Mouse (Mus musculus) embryonic facial prominence, embryonic 10.5 days (tissue): ENCODE results near the gene Zdhhc19. TPM values are rescaled to one million over a fixed set of nuclear protein-coding genes. Genes with fewer than 3 reads are reported as not detected.

Experiments
- DNase-seq: peaks from one replicate; pipeline ENCODE4 v3.0.0-alpha.2; 2017; ENCODE audit warnings: low spot score
- H3K27ac ChIP-seq: fragments of 300-500 bp; sonication (generic); replicated peaks from 2 replicates; pipeline ENCODE4 v1.5.1; 2016; ENCODE audit warnings: mild to moderate bottlenecking
- H3K27me3 ChIP-seq: fragments of 300-500 bp; sonication (generic); replicated peaks from 2 replicates; pipeline ENCODE4 v1.6.1; 2016; ENCODE audit warnings: low read depth, mild to moderate bottlenecking; ENCODE audit not compliant: poor library complexity, severe bottlenecking
- H3K36me3 ChIP-seq: fragments of 300-500 bp; sonication (generic); replicated peaks from 2 replicates; pipeline ENCODE4 v1.6.1; 2016; ENCODE audit warnings: mild to moderate bottlenecking, moderate library complexity
- H3K4me1 ChIP-seq: fragments of 300-500 bp; sonication (generic); 2 replicates; pipeline ENCODE4 v1.6.1; 2016
- H3K4me3 ChIP-seq: fragments of 300-500 bp; sonication (generic); 2 replicates; pipeline ENCODE4 v1.5.1; 2016; ENCODE audit warnings: mild to moderate bottlenecking, moderate library complexity
- H3K9me3 ChIP-seq: fragments of 300-500 bp; sonication (generic); 2 replicates; pipeline ENCODE4 v1.6.1; 2016; ENCODE audit warnings: mild to moderate bottlenecking
- WGBS: fragments of 180-500 bp; shearing (Covaris S2); methylation state at CpG from one replicate; pipeline ENCODE4 v1.1.7; 2016; 5-methylcytosine and 5-hydroxymethylcytosine counted together
- polyA plus RNA-seq: library from polyadenylated mRNA; unstranded; fragments of >200 nt; fragmentation: Nextera tagmentation; extraction: Ambion mirVana; gene quantifications from 2 replicates; pipeline ENCODE4 v1.2.1, GENCODE M21; 2016

The Zdhhc19 gene
- polyA plus RNA-seq, 1 experiment from 2014 or later = not detected

DNA sequence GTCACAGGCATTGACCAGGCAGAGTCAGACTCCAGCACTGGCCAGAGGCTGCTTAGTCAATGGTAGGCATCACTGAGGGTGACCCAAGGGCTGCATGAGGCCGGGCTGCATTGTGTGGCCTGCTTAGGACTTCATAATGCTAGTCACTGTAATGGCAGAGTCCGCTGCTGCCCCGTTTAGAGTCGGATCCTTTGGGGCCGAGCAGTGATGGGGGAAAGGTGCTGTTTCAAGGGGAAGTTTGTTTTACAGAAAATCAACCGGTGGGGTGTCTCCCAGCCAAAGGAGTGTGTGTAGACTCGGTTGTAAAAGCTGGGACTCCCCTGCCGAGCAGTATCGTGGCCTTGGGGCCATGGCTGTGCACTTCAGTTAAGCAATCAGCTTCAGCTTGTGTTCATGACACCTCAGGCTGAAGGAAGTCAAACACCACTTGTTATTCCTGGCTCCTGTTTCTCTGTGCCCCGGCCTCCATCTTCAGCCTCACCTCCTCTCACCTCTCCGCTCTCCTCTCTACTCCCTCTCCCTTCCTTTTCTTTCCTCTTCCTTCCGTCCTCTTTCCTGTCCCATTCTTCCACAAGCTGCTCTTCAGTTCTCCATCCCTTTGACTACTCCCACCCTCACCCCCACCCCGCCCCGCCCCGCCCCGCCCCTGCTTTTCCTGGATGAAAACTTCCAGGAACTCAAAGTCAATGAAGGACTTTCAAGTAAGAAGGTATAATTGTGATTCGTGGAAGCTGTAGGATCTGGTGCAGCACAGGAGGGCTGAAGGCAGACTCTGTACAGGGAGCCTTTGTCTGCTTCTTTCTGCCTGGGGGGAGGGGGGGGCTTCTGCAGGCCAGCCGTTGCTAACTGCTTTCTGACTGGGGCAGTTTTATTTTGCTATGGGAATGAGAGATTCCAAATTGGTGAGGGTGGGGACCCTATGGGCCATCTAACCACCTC is 14.6 kb downstream of the Zdhhc19 start:
- H3K9me3 ChIP-seq = no peaks in the 10 kb centered on the region
- H3K4me1 ChIP-seq = peaks cover 42% of the 10 kb centered on the region
- DNase-seq = no peak
- peaks cover 8% of the 10 kb centered on the region for H3K27me3 ChIP-seq
- WGBS = 67% methylated on average over 18 of the region's 18 CpGs
- no peaks in the 10 kb centered on the region for H3K36me3 ChIP-seq
- peak overlapping the region; percentile 66 for H3K27ac ChIP-seq
- H3K4me3 ChIP-seq = no peak overlapping the region

DNA sequence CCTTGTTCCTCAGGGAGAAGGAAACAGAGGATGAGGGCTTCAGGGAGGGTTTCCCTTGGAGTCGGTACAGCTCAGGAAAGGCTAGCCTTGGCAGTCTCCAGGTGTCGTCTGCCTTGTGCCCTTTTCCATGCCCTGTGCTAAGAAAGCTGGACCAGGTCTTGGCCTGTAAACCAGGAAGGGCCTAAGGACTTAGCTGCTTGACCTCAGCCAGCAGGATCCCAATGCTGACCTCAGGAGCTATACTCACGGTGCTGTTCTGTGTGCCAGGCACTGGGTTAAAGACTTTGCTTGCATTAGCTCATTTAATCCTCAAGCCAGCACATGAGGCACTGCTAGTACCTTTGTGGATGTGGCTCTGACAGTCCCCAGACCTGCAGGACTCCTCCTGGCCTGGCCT is 15.3 kb downstream of the Zdhhc19 start:
- peaks cover 48% of the 10 kb centered on the region for H3K4me1 ChIP-seq
- H3K4me3 ChIP-seq = no peak overlapping the region
- DNase-seq = no peak

DNA sequence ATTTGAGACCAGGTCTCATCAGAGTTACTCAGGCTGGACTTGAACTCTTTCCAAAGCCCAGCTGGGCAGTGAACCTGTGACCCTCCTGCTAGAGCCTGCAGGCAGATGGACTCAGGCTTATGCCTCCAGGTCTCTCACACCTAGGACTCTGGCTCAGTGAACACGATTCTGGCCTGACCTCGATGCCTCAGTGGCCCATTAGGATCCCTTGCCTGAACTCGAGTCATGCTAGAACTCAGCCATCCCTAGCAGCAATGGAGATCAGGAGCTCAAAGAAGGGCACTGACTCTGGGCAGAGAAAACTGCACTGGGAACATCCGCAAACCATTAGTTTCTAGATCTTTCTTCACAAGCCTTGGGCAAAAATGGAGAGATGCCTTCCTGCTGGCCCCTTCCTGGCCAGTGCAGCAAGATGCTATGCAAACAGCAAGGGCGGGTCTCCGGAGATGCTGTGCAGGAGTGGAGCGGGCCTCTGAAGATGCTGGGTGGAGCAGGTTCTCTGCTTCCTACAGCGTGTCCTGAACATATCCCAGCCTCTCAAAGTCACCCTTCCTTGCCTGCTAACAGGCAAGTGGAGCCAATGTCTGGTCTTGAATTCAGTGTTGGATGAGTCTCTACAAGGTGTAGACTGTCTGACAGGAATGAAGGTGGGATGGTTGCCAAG is 15.9 kb downstream of the Zdhhc19 start:
- H3K4me1 ChIP-seq = peaks cover 54% of the 10 kb centered on the region
- no peak for DNase-seq
- H3K36me3 ChIP-seq = no peaks in the 10 kb centered on the region
- no peaks in the 10 kb centered on the region; the same call in 1 of the 2 replicates for H3K27me3 ChIP-seq
- H3K9me3 ChIP-seq = no peaks in the 10 kb centered on the region
- peak overlapping the region; percentile 66; the same call in 1 of the 2 replicates for H3K27ac ChIP-seq
- no peak overlapping the region for H3K4me3 ChIP-seq
- 87% methylated on average over 8 of the region's 8 CpGs for WGBS

More for the DNA sequence above, 15.3 kb downstream of the Zdhhc19 start:
- WGBS = 77% methylated on average over 3 of the region's 3 CpGs
- Histone ChIP-seq H3K9me3 (no peaks in the 10 kb centered on the region), H3K27ac (peak overlapping the region; percentile 66), H3K36me3 (no peaks in the 10 kb centered on the region), H3K27me3 (peaks cover 2% of the 10 kb centered on the region)

DNA sequence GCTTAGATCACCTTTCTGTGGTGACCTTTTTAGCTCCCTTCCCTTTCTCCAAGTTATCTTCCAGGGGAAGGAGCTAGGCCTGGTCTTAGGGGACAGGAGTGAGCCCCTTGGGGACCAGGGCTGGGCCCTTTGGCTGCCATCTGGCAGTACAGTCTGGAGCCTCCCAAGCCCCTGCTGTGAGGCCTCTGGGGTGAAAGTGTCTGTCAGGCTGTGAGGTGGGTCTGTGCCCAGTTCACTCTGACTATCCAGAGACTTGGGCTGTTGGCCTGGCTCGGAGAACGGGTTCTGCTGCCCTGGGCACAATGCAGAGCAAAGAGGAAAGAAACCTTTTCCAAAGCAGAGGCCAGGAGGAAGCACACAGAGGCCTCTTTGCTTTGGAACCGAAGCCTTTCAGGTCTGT is 16.9 kb downstream of the Zdhhc19 start:
- H3K27ac ChIP-seq = peak overlapping the region; percentile 62
- no peak overlapping the region for H3K4me3 ChIP-seq
- no peak for DNase-seq
- H3K36me3 ChIP-seq = no peaks in the 10 kb centered on the region
- peaks cover 48% of the 10 kb centered on the region for H3K4me1 ChIP-seq
- 75% methylated on average over 3 of the region's 3 CpGs for WGBS
- H3K27me3 ChIP-seq = no peaks in the 10 kb centered on the region; the same call in 1 of the 2 replicates
- H3K9me3 ChIP-seq = no peaks in the 10 kb centered on the region

DNA sequence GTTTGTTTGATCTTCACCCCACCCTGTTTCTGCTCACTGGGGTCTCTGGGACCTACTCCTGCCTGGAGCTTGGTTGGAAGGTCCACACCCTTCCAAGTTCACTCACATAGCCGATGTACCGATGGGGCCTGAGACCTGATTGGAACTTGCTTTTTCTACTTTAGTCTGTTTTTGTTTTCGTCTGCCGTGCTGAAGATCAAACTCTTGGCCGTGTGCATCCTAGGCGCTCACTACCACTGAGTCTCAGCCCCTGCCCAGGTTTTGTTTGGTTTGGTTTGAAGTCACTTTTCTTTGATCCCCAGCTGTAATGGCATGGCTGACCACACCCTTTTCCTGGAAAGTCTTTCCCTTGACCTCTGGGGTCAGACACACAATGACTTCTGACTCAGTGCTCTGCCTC is 17.3 kb downstream of the Zdhhc19 start:
- no peak for DNase-seq
- WGBS = 92% methylated on average over 6 of the region's 6 CpGs
- H3K36me3 ChIP-seq = no peaks in the 10 kb centered on the region
- H3K4me1 ChIP-seq = peaks cover 48% of the 10 kb centered on the region
- no peak overlapping the region for H3K4me3 ChIP-seq
- H3K27ac ChIP-seq = peak overlapping the region; percentile 62; the same call in 1 of the 2 replicates
- H3K9me3 ChIP-seq = no peaks in the 10 kb centered on the region
- H3K27me3 ChIP-seq = no peaks in the 10 kb centered on the region; the same call in 1 of the 2 replicates

DNA sequence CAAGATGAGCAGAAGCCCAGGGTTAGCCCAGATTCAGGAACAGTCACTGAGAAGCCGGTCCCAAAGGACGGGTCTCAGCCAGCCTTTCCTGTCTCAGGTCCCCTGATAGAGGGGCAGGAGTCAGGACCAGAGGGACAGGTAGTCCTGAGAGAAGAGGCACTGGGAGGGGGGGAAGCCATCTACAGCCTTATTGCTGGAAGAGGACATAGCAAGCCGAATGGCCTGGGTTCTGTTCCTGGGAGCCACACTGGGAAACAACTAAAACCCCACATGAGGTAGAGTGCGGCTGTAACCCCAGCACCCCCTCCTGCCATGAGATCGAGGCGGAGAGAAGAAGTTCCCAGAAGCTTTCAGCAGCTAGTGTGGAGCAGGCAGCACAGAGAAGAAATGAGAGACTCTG is 17.9 kb downstream of the Zdhhc19 start:
- peaks cover 47% of the 10 kb centered on the region for H3K4me1 ChIP-seq
- no peaks in the 10 kb centered on the region for H3K36me3 ChIP-seq

DNA sequence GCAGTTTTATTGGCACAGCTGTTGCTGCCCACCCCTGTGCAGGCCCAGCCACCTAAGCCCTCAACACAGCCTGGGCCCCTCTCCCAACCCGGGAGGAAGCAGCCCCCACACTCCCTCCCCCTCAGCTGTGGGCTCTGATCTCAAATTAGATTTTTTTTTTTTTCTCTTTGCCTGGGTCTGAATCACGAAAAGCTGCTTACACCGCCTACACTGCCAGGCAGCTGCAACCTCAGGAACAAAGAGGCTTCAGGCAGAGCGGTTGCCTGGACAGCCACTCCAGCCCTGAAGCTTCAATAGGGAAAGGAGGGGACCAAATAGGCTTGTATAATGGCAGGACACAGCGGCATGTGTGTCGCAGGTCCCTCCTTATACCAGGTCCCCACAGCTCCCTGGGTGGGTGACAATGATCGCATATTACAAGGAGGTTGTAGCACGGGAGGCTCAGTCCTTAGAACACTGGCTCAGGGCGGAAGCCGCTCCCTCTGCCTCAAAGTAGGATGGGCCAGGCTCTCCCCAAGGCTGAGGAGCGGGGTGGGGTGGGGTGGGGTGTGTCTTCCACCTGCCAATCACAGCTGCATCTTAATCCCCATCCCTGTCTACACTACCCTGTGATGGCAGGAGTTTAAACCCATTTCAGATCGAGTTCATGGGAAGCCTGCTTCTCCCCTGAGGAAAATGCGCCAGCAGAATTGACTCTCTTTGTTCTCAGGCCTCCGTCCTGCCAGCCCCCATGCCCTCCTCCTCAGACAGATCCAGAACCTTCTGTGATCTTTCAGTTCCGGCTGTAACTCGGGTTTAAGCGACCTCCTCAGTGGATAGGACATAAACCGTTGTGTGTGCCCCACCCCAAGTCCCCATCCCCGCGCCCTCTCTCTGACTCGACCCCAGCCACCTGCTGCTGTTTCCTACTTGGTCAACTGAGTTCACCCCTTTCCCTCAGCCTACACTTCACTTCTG is 20.2 kb downstream of the Zdhhc19 start:
- Histone ChIP-seq H3K9me3 (no peaks in the 10 kb centered on the region), H3K27me3 (no peaks in the 10 kb centered on the region; the same call in 1 of the 2 replicates), H3K4me1 (peaks cover 33% of the 10 kb centered on the region), H3K27ac (peak overlapping the region; percentile 91), H3K4me3 (peak overlapping the region; percentile 45), H3K36me3 (no peaks in the 10 kb centered on the region)
- 13% methylated on average over 21 of the region's 21 CpGs for WGBS
- DNase-seq = peak; percentile 79

More for the DNA sequence above, 17.9 kb downstream of the Zdhhc19 start:
- H3K4me3 ChIP-seq = no peak overlapping the region
- no peak for DNase-seq
- peak overlapping the region; percentile 57 for H3K27ac ChIP-seq
- 90% methylated on average over 6 of the region's 6 CpGs for WGBS
- H3K27me3 ChIP-seq = no peaks in the 10 kb centered on the region; the same call in 1 of the 2 replicates
- no peaks in the 10 kb centered on the region for H3K9me3 ChIP-seq

DNA sequence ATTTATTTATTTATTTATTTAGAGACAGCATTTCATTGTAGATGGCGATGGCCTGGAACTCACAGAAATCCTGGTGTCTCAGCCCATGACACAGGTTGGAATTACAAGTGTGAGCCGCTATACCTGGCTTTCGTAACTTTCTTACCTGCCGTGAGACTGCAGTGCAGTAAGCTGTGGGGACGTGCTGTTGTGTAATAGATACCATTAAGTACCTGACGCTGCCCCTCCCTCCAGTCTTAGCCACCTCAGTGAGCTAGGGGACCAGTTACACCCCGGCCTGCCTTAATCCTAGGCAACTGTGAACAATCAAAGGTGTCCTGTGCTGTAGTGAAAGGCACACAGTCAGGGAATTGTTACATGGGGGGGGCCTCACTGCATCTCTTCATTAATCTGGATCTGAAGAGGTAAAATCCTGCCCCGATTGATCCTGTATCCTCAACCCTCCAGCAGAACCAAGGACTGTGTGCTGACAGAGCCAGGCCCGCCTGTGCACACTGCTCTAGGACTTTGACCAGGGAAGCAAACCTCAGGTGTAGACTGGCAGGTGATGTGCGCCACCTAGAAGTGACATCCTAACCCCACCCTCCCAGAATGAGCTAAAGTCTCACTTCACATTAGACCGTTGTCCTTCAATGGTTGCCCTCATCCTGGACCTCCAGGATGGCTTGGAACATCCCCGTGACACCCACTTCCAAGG is 21.9 kb downstream of the Zdhhc19 start:
- Histone ChIP-seq H3K27me3 (no peaks in the 10 kb centered on the region; the same call in 1 of the 2 replicates), H3K4me1 (peaks cover 30% of the 10 kb centered on the region), H3K9me3 (no peaks in the 10 kb centered on the region), H3K4me3 (no peak overlapping the region), H3K36me3 (no peaks in the 10 kb centered on the region), H3K27ac (no peak overlapping the region)
- no peak for DNase-seq
- WGBS = 84% methylated on average over 12 of the region's 12 CpGs

DNA sequence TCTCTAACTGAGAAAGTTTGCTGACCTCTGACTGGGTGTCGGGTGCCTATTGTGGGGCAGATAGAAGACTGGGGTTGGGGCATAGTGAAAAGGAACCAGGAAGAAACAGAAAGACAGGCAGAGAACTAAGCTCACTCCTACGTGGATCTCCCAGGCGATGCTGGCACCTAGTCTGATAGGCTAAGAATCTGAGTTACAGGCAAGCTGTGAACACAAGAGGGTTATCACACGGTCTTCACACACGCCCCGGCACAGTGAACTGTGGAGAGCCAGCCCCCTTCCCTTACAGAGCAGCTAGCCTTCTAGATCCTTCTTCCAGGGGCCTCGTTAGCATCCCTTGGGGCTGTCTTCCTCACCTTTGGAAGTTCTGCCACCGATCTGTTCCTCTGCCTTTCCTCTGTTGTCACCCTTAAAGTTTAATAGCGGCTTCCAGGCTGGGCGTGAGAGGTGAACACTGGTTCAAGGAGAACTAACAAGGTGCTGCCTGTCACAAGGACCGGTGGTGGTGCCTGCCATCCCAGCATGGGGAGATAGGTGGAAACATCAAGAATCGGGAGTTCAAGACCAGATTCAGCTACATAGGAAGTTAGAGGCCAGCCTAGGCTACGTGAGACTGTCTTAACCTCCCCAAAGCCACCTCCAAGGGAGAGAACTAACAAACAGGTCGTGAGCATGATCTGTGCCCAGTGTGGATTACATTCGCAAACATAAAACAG is 23.7 kb downstream of the Zdhhc19 start:
- 86% methylated on average over 15 of the region's 15 CpGs for WGBS
- H3K4me3 ChIP-seq = no peak overlapping the region
- no peak for DNase-seq
- no peak overlapping the region; the same call in 1 of the 2 replicates for H3K27ac ChIP-seq
- no peaks in the 10 kb centered on the region for H3K36me3 ChIP-seq
- H3K4me1 ChIP-seq = peaks cover 33% of the 10 kb centered on the region
- no peaks in the 10 kb centered on the region for H3K9me3 ChIP-seq
- no peaks in the 10 kb centered on the region; the same call in 1 of the 2 replicates for H3K27me3 ChIP-seq

DNA sequence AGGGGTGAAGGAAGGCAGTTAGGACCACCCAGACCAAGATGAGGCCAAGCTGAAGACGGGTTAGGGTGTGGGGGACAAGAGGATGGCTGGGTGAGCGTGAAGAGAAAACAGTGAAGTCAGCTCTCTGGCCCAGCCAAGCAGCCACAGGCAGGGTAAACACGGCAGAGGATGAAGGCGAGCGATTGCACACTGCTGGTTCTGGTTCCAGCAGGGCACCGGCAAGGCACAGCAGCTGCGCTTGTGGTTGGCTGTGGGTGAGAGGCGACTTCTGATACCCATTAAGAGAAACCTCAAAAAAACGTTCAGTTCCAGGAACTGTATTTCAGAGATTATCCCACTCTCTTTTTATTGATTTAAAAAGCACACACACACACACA is 24.3 kb downstream of the Zdhhc19 start:
- no peaks in the 10 kb centered on the region for H3K36me3 ChIP-seq
- H3K4me3 ChIP-seq = no peak overlapping the region
- H3K9me3 ChIP-seq = no peaks in the 10 kb centered on the region
- WGBS = 72% methylated on average over 9 of the region's 9 CpGs
- peaks cover 30% of the 10 kb centered on the region for H3K4me1 ChIP-seq
- H3K27ac ChIP-seq = no peak overlapping the region; the same call in 1 of the 2 replicates
- DNase-seq = no peak
- H3K27me3 ChIP-seq = no peaks in the 10 kb centered on the region; the same call in 1 of the 2 replicates
